Mouse (Mus musculus): ENCODE data around the gene Eras. TPM values are rescaled to one million over a fixed set of nuclear protein-coding genes. Genes with fewer than 3 reads are reported as not detected.
"Not testable (repeated sequence)": the region's sequence is repeated elsewhere in the genome, so short reads cannot be mapped to it uniquely, and the experiment has no call there.

Eras gene
- polyA plus RNA-seq, 1 experiment from 2014 or later, result not detected

- ATAC-seq (replicated peaks; ENCODE audit: extremely low read depth, insufficient read depth, low FRiP score), result no peak
Measured at GRCm38 (mm10) chrX:7919601-7920383, 8.6 kb downstream of the Eras start, which contains the start of gene Pcsk1n. Gene Pcsk1n, plus strand, starts transcription at chrX:7919822.

GRCm38 (mm10) chrX:7917960-7918359, 10.4 kb downstream of the Eras start:
- H3K36me3 ChIP-seq (ENCODE audit: control insufficient read depth, insufficient read depth); H3K9me3 ChIP-seq (replicated peaks; ENCODE audit: control insufficient read depth, low read length); H3K4me1 ChIP-seq (ENCODE audit: control insufficient read depth, insufficient read depth, low read length); H3K9ac ChIP-seq (ENCODE audit: low read length); H3K27ac ChIP-seq (ENCODE audit: low read length); H3K4me2 ChIP-seq (ENCODE audit: low read depth, low read length); H3K4me3 ChIP-seq (ENCODE audit: low read length); ATAC-seq (replicated peaks; ENCODE audit: extremely low read depth, insufficient read depth, low FRiP score): not testable (repeated sequence)
- WGBS, result 64% methylated on average over 6 of the region's 6 CpGs
- H3K27me3 ChIP-seq (ENCODE audit: control insufficient read depth, insufficient read depth, low read length), result peaks cover 37% of the 10 kb centered on the region

More at GRCm38 (mm10) chrX:7919601-7920383, 8.6 kb downstream of the Eras start, which contains the start of gene Pcsk1n:
- no peak within 1 kb of the TSS for H3K27ac ChIP-seq (ENCODE audit: low read length)
- 13% methylated on average over 36 of the region's 40 CpGs for WGBS
- H3K27me3 ChIP-seq (ENCODE audit: control insufficient read depth, insufficient read depth, low read length), result peaks cover 54% of the 10 kb centered on the region
- H3K36me3 ChIP-seq (ENCODE audit: control insufficient read depth, insufficient read depth), result no peaks in the 10 kb centered on the region
- no peaks in the 10 kb centered on the region; the same call in 1 of the 2 replicates for H3K9me3 ChIP-seq (replicated peaks; ENCODE audit: control insufficient read depth, low read length)
- no peak within 1 kb of the TSS for H3K9ac ChIP-seq (ENCODE audit: low read length)
- H3K4me3 ChIP-seq (ENCODE audit: low read length), result 0 out of 2 replicates have a peak within 1 kb of the TSS, but pooled peaks have one; percentile 12
- H3K4me2 ChIP-seq (ENCODE audit: low read depth, low read length), result peak within 1 kb of the TSS; percentile 18; the same call in 1 of the 2 replicates
- peaks cover 2% of the 10 kb centered on the region; the same call in 1 of the 2 replicates for H3K4me1 ChIP-seq (ENCODE audit: control insufficient read depth, insufficient read depth, low read length)

- not testable (repeated sequence) for ATAC-seq (replicated peaks; ENCODE audit: extremely low read depth, insufficient read depth, low FRiP score)
- WGBS, result 19% methylated on average over 3 of the region's 3 CpGs
Measured at GRCm38 (mm10) chrX:7915669-7916068, 12.7 kb downstream of the Eras start.

GRCm38 (mm10) chrX:7910473-7910872, 17.9 kb downstream of the Eras start:
- ATAC-seq (replicated peaks; ENCODE audit: extremely low read depth, insufficient read depth, low FRiP score), result no peak
- 53% methylated on average over 6 of the region's 6 CpGs for WGBS

More at GRCm38 (mm10) chrX:7915669-7916068, 12.7 kb downstream of the Eras start:
- H3K36me3 ChIP-seq (ENCODE audit: control insufficient read depth, insufficient read depth); H3K4me3 ChIP-seq (ENCODE audit: low read length); H3K9ac ChIP-seq (ENCODE audit: low read length); H3K9me3 ChIP-seq (replicated peaks; ENCODE audit: control insufficient read depth, low read length); H3K27ac ChIP-seq (ENCODE audit: low read length); H3K4me1 ChIP-seq (ENCODE audit: control insufficient read depth, insufficient read depth, low read length); H3K4me2 ChIP-seq (ENCODE audit: low read depth, low read length): not testable (repeated sequence)
- H3K27me3 ChIP-seq (ENCODE audit: control insufficient read depth, insufficient read depth, low read length), result peaks cover 19% of the 10 kb centered on the region

GRCm38 (mm10) chrX:7909242-7909641, 19.2 kb downstream of the Eras start, which contains the start of gene Gm10490:
Gene Gm10490, plus strand, starts transcription at chrX:7909542.
- 90% methylated on average over 4 of the region's 4 CpGs for WGBS
- H3K27ac ChIP-seq (ENCODE audit: low read length); H3K9ac ChIP-seq (ENCODE audit: low read length): not testable (repeated sequence)

More at GRCm38 (mm10) chrX:7910473-7910872, 17.9 kb downstream of the Eras start:
- Histone ChIP-seq H3K9ac (ENCODE audit: low read length) (no peak overlapping the region), H3K4me2 (ENCODE audit: low read depth, low read length) (no peak overlapping the region), H3K36me3 (ENCODE audit: control insufficient read depth, insufficient read depth) (peaks cover 3% of the 10 kb centered on the region), H3K27me3 (ENCODE audit: control insufficient read depth, insufficient read depth, low read length) (no peaks in the 10 kb centered on the region), H3K9me3 (replicated peaks; ENCODE audit: control insufficient read depth, low read length) (no peaks in the 10 kb centered on the region), H3K4me3 (ENCODE audit: low read length) (no peak overlapping the region), H3K4me1 (ENCODE audit: control insufficient read depth, insufficient read depth, low read length) (no peaks in the 10 kb centered on the region), H3K27ac (ENCODE audit: low read length) (no peak overlapping the region)

GRCm38 (mm10) chrX:7907735-7908134, 20.7 kb downstream of the Eras start, which contains the start of gene Gm10491:
Gene Gm10491, minus strand, starts transcription at chrX:7907835.
- ATAC-seq (replicated peaks; ENCODE audit: extremely low read depth, insufficient read depth, low FRiP score), result no peak
- no peak within 1 kb of the TSS for H3K27ac ChIP-seq (ENCODE audit: low read length)
- H3K4me3 ChIP-seq (ENCODE audit: low read length), result no peak within 1 kb of the TSS
- WGBS, result 87% methylated on average over 5 of the region's 5 CpGs
- no peak within 1 kb of the TSS for H3K9ac ChIP-seq (ENCODE audit: low read length)
- H3K36me3 ChIP-seq (ENCODE audit: control insufficient read depth, insufficient read depth), result peaks cover 3% of the 10 kb centered on the region
- H3K27me3 ChIP-seq (ENCODE audit: control insufficient read depth, insufficient read depth, low read length), result no peaks in the 10 kb centered on the region
- H3K4me2 ChIP-seq (ENCODE audit: low read depth, low read length), result no peak within 1 kb of the TSS
- no peaks in the 10 kb centered on the region for H3K9me3 ChIP-seq (replicated peaks; ENCODE audit: control insufficient read depth, low read length)
- H3K4me1 ChIP-seq (ENCODE audit: control insufficient read depth, insufficient read depth, low read length), result no peaks in the 10 kb centered on the region

More at GRCm38 (mm10) chrX:7909242-7909641, 19.2 kb downstream of the Eras start, which contains the start of gene Gm10490:
- not testable (repeated sequence) for H3K4me1 ChIP-seq (ENCODE audit: control insufficient read depth, insufficient read depth, low read length); H3K9me3 ChIP-seq (replicated peaks; ENCODE audit: control insufficient read depth, low read length); H3K4me3 ChIP-seq (ENCODE audit: low read length); H3K4me2 ChIP-seq (ENCODE audit: low read depth, low read length); ATAC-seq (replicated peaks; ENCODE audit: extremely low read depth, insufficient read depth, low FRiP score); H3K36me3 ChIP-seq (ENCODE audit: control insufficient read depth, insufficient read depth); H3K27me3 ChIP-seq (ENCODE audit: control insufficient read depth, insufficient read depth, low read length)

GRCm38 (mm10) chrX:7904441-7904840, 24.0 kb downstream of the Eras start:
- Histone ChIP-seq H3K4me2 (ENCODE audit: low read depth, low read length) (no peak overlapping the region), H3K9me3 (replicated peaks; ENCODE audit: control insufficient read depth, low read length) (no peaks in the 10 kb centered on the region), H3K9ac (ENCODE audit: low read length) (no peak overlapping the region), H3K36me3 (ENCODE audit: control insufficient read depth, insufficient read depth) (peaks cover 3% of the 10 kb centered on the region), H3K27me3 (ENCODE audit: control insufficient read depth, insufficient read depth, low read length) (no peaks in the 10 kb centered on the region), H3K27ac (ENCODE audit: low read length) (no peak overlapping the region), H3K4me1 (ENCODE audit: control insufficient read depth, insufficient read depth, low read length) (no peaks in the 10 kb centered on the region), H3K4me3 (ENCODE audit: low read length) (no peak overlapping the region)
- ATAC-seq (replicated peaks; ENCODE audit: extremely low read depth, insufficient read depth, low FRiP score), result no peak
- 79% methylated on average over 5 of the region's 5 CpGs for WGBS

- WGBS, result 11% methylated on average over 62 of the region's 62 CpGs
- peak within 1 kb of the TSS; percentile 70 for H3K4me3 ChIP-seq (ENCODE audit: low read length)
Measured at GRCm38 (mm10) chrX:7898880-7899874, 29.2 kb downstream of the Eras start, which contains the start of the genes Pqbp1 and Timm17b. Gene Pqbp1, minus strand, starts transcription at chrX:7899269. Gene Timm17b, plus strand, starts transcription at chrX:7899357.

More at GRCm38 (mm10) chrX:7898880-7899874, 29.2 kb downstream of the Eras start, which contains the start of the genes Pqbp1 and Timm17b:
- peak within 1 kb of the TSS; percentile 89 for H3K27ac ChIP-seq (ENCODE audit: low read length)
- H3K4me1 ChIP-seq (ENCODE audit: control insufficient read depth, insufficient read depth, low read length), result peaks cover 2% of the 10 kb centered on the region; the same call in 1 of the 2 replicates
- peaks cover 2% of the 10 kb centered on the region; the same call in 1 of the 2 replicates for H3K36me3 ChIP-seq (ENCODE audit: control insufficient read depth, insufficient read depth)
- H3K27me3 ChIP-seq (ENCODE audit: control insufficient read depth, insufficient read depth, low read length), result no peaks in the 10 kb centered on the region
- no peaks in the 10 kb centered on the region for H3K9me3 ChIP-seq (replicated peaks; ENCODE audit: control insufficient read depth, low read length)
- peak within 1 kb of the TSS; percentile 77 for H3K9ac ChIP-seq (ENCODE audit: low read length)
- peak; percentile 98 for ATAC-seq (replicated peaks; ENCODE audit: extremely low read depth, insufficient read depth, low FRiP score)
- peak within 1 kb of the TSS; percentile 67 for H3K4me2 ChIP-seq (ENCODE audit: low read depth, low read length)

All from heart, embryonic 16.5 days (tissue).